Mouse (Mus musculus) kidney, adult 2 months (tissue): ENCODE measurements around the gene Rgs16.

Experiments
- CTCF ChIP-seq: fragments of 200-500 bp; conservative IDR thresholded peaks from 2 replicates; pipeline ENCODE4 v1.5.1; 2011; ENCODE audit warnings: low read depth, mild to moderate bottlenecking, control low read depth, low read length, moderate library complexity, mixed read lengths; ENCODE audit not compliant: insufficient read depth, insufficient read length
- POLR2A ChIP-seq: fragments of 200-500 bp; IDR thresholded peaks from one replicate; pipeline ENCODE4 v1.6.1; 2011; ENCODE audit warnings: low read depth, low read length, control low read depth

DNA sequence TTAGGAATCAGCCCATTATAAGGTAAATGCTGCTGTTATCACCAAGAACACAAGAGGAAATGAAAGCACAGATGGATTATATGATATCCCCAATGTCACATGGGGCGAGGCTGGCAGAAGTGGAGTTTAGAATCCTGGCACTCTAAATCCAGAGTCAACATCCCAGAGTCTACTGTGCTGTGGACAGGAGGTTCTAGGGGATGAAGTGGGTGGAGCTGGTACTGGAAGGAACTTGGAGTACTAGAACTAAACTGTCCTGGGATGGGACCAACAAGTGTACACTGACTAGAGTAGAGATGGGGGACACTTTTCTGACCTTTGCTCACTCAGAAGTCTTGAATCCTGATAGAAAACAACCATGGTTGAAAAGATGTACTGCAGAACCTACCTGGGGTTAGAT is 38.7 kb upstream of the Rgs16 start:
- TF ChIP-seq POLR2A (no peak), CTCF (no peak)
